Mouse (Mus musculus) stomach, postnatal 0 days (tissue): ENCODE measurements around the gene Slc22a7.

Source experiments
- CTCF ChIP-seq: IDR thresholded peaks from 2 replicates; pipeline ENCODE4 v1.5.1; 2016; ENCODE audit warnings: antibody characterized with exemption, low read depth, mild to moderate bottlenecking, moderate library complexity
- EP300 ChIP-seq: optimal IDR thresholded peaks from 2 replicates; pipeline ENCODE3; 2016; ENCODE audit warnings: antibody characterized with exemption

- TF ChIP-seq CTCF (no peak), EP300 (no peak)
Measured at GRCm38 (mm10) chr17:46426496-46426895, 11.8 kb downstream of the Slc22a7 start.
